Mouse (Mus musculus) left cerebral cortex, postnatal 25 days (tissue): ENCODE measurements around the gene Clrn1. TPM values are rescaled to one million over a fixed set of nuclear protein-coding genes. Genes with fewer than 3 reads are reported as not detected.

Experiments
- DNase-seq, 2 experiments: peaks; one replicate each; pipeline ENCODE4 v3.0.0; 2022; ENCODE audit warnings: low spot score in 2 of 2, mixed read lengths in 1 of 2
- intact Hi-C: fragments of 180-260 bp; cut with DNase I; formaldehyde crosslinking; loops from one replicate; pipeline ENCODE4 v1.15.1; 2025
- total RNA-seq, 2 experiments: library from RNA; stranded (reverse); gene quantifications; 2 replicates each; pipeline ENCODE4 v1.2.3; 2021

Gene Clrn1
- total RNA-seq, 2 experiments from 2014 or later: 0.48 to 1.1 TPM

- no peak for DNase-seq
- intact Hi-C loops: no loop called here
Observed at GRCm38 (mm10) chr3:58833442-58834160, 51.5 kb downstream of the Clrn1 start.

DNA sequence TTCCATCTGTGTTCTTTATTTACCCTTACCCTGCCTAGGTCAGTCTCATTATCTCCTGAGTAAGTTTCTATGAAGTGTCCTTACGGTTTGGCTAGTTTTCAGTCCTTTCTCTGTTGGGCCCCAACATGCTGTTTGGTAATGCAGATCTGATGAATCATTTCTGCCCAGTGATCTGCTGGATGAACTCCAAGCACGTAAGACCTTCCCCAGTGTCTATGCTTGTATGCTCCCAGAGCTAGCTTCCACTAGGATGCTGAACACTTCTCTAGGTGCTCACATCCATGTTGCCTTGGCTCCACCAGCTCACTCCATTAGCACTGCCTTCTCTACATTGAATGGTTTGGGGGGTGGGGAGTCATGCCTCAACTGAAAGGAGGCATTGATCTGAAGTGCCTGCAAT lies 52.3 kb downstream of the Clrn1 start:
- intact Hi-C loops: no loop called here
- no peak for DNase-seq

GRCm38 (mm10) chr3:58831586-58831985 lies 53.6 kb downstream of the Clrn1 start:
- intact Hi-C loops: no loop called here

DNA sequence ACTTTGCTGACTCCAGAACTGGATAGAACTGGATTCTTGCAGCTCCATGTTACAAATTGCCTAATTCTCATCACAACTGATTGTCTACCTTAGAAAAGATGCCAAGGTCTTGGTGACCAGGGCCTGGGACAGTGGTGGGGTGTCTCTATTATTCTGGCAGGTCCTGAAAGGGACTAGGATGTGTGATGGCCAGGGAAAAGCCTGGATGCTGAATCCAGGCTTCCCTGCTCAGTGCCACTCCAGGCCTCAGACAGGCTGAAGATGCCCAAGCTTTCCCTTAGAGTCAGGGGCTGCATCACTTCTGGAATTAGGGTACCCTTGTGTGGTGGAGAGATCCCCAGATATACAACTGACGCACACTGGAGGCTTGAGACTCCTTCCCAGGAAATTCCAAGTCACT lies 55.2 kb downstream of the Clrn1 start:
- intact Hi-C loops: no loop called here
- DNase-seq: no peak

More at GRCm38 (mm10) chr3:58831586-58831985, 53.6 kb downstream of the Clrn1 start:
- no peak for DNase-seq

- intact Hi-C loops: no loop called here
- peak; percentile 14 to 49 for DNase-seq
Observed at GRCm38 (mm10) chr3:58828366-58829153, 56.6 kb downstream of the Clrn1 start.

- intact Hi-C loops: no loop called here
- DNase-seq: no peak
Observed at GRCm38 (mm10) chr3:58826266-58826665, 58.9 kb downstream of the Clrn1 start.

DNA sequence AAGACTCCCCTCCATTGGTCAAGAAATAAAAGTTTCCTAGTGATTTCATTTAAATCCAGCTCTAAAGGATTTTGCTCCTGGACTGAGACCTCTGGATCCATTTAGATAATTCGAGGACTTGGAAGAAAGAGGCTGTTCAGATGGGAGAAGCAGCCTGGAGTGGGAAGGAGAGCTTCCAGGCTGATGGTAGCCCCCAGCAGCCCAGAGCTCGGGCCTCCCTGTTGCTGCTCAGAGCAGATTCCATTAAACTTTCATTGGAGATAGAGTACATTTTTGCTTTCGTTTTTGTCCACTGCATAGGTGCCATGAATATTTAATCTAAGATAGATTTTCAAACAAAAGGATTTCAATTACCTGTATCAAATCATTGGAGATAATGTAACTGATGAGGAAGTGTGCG lies 62.9 kb downstream of the Clrn1 start, which contains the start of gene Mindy4b-ps:
Gene Mindy4b-ps, minus strand, starts transcription at position 101 of the 400 bp plus-strand sequence.
- no peak for DNase-seq

DNA sequence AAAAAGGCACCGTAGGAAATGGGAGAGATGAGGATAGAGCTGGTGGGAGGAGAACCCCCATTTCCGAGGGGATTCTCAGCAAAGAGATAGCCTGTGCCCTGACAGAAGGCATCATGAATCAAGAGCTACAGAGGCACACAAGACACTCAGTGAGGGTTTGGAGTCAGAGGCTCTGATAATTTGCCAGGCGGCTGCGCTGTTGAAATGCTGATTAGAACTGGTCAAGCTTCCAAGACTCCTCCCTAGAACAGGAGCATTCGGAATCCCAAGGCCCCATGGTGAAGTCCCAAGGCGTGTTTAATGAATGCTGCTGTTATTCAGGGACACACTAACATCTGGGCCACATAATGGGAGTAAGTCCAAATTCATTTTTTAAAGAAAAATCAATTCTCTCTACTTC lies 67.8 kb downstream of the Clrn1 start:
- intact Hi-C loops: no loop called here
- DNase-seq: no peak

More for the DNA sequence above, 62.9 kb downstream of the Clrn1 start, which contains the start of gene Mindy4b-ps:
- intact Hi-C loops: no loop called here

- intact Hi-C loops: no loop called here
- DNase-seq: no peak
Observed at GRCm38 (mm10) chr3:58814191-58814590, 70.9 kb downstream of the Clrn1 start.

GRCm38 (mm10) chr3:58810353-58810752 lies 74.8 kb downstream of the Clrn1 start:
- intact Hi-C loops: no loop called here
- DNase-seq: peak in 1 of 2 experiments; percentile 57

GRCm38 (mm10) chr3:58809111-58809915 lies 75.8 kb downstream of the Clrn1 start:
- DNase-seq: no peak
- intact Hi-C loops: no loop called here

DNA sequence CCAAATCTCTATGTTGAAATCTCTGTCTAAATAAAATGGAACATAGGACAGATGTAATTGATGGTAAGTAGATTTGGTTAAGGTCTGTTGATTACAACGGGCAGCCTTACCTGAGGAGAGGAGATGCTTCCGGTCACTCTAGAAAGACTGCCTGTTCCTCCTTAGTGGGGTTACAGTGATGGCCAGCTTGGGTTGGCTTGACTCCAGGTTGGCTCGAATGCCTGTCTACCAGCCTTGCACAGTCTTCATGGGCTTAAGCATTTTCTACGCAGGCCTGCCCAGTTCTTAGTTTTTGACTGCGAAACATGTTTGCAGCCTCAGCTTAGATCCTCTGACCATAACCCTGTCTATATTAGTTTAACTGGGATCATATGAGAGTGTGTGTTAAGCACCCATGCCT lies 76.5 kb downstream of the Clrn1 start:
- no peak for DNase-seq
- intact Hi-C loops: no loop called here

- DNase-seq: no peak
- intact Hi-C loops: no loop called here
Observed at GRCm38 (mm10) chr3:58804745-58805144, 80.4 kb downstream of the Clrn1 start.

GRCm38 (mm10) chr3:58798676-58799075 lies 86.5 kb downstream of the Clrn1 start:
- DNase-seq: no peak
- intact Hi-C loops: no loop called here

DNA sequence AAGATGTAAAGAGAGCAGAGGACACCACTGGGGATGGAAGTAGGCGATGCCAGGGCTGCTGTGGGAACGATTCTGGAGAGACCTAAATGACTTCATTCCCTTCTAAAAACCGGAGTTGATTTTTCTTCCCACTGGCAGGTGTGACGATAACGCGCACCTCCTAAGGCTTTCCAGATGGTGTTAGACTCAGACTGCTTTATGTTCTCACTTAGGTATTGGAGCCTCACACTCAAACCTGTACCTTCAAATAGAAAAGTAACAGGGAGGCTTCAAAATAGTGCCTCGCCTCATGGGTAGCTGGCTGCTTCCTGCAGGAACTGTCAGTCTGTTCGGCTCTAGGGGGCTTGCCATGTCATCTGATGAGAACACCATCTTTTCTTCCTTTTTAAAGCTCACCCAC lies 86.9 kb downstream of the Clrn1 start:
- no peak for DNase-seq
- intact Hi-C loops: no loop called here

Other genes starting within 250 kb of the Clrn1 start
- 1 to 10 TPM; 1.1 to 1.5 TPM for gene Erich6, start 248.1 kb downstream of the Clrn1 start, total RNA-seq
- gene Siah2, start 192.9 kb downstream of the Clrn1 start, total RNA-seq: 10 to 100 TPM; 18.0 to 18.7 TPM
- gene Mindy4b-ps, start 63.0 kb downstream of the Clrn1 start, total RNA-seq: 1 to 10 TPM; 1.5 to 1.8 TPM
- gene Med12l, start 120.5 kb upstream of the Clrn1 start, total RNA-seq: 10 to 100 TPM; 37.4 to 44.7 TPM
- gene Gpr171, start 216.5 kb upstream of the Clrn1 start, total RNA-seq: not detected